Mouse (Mus musculus) right cerebral cortex, postnatal 36 days (tissue): ENCODE data around the gene Prkar2b.

Source experiments
- DNase-seq, 2 experiments: peaks; one replicate each; pipeline ENCODE4 v3.0.0; 2022; ENCODE audit warnings: low spot score in 2 of 2, mixed read lengths in 1 of 2

The Prkar2b gene

GRCm38 (mm10) chr12:32060247-32061089, 628 bp downstream of the Prkar2b start:
- peak; percentile 40 to 42 for DNase-seq

GRCm38 (mm10) chr12:32059707-32060106, 1.4 kb downstream of the Prkar2b start:
- peak in 1 of 2 experiments; percentile 20 for DNase-seq

GRCm38 (mm10) chr12:32059135-32059534, 2.0 kb downstream of the Prkar2b start:
- DNase-seq = no peak

- no peak for DNase-seq
Measured at GRCm38 (mm10) chr12:32057461-32058199, 3.5 kb downstream of the Prkar2b start.

GRCm38 (mm10) chr12:32055797-32056196, 5.3 kb downstream of the Prkar2b start:
- no peak for DNase-seq

GRCm38 (mm10) chr12:32054476-32055166, 6.5 kb downstream of the Prkar2b start:
- no peak for DNase-seq

- no peak for DNase-seq
Measured at GRCm38 (mm10) chr12:32053637-32054366, 7.3 kb downstream of the Prkar2b start.

- no peak for DNase-seq
Measured at GRCm38 (mm10) chr12:32052882-32053281, 8.2 kb downstream of the Prkar2b start.

GRCm38 (mm10) chr12:32050165-32050564, 10.9 kb downstream of the Prkar2b start:
- no peak for DNase-seq

GRCm38 (mm10) chr12:32045566-32046330, 15.3 kb downstream of the Prkar2b start:
- no peak for DNase-seq

GRCm38 (mm10) chr12:32044487-32045134, 16.5 kb downstream of the Prkar2b start:
- DNase-seq = no peak

GRCm38 (mm10) chr12:32033536-32033935, 27.6 kb downstream of the Prkar2b start:
- DNase-seq = no peak

GRCm38 (mm10) chr12:32032917-32033316, 28.2 kb downstream of the Prkar2b start:
- DNase-seq = no peak

- DNase-seq = no peak
Measured at GRCm38 (mm10) chr12:32018376-32018750, 42.7 kb downstream of the Prkar2b start.

- DNase-seq = peak in 1 of 2 experiments; percentile 20
Measured at GRCm38 (mm10) chr12:32017636-32018375, 43.3 kb downstream of the Prkar2b start.

GRCm38 (mm10) chr12:32016472-32016871, 44.6 kb downstream of the Prkar2b start:
- no peak for DNase-seq

GRCm38 (mm10) chr12:32015268-32015769, 45.8 kb downstream of the Prkar2b start:
- peak; percentile 16 for DNase-seq

- no peak for DNase-seq
Measured at GRCm38 (mm10) chr12:32014811-32015210, 46.3 kb downstream of the Prkar2b start.

GRCm38 (mm10) chr12:32012169-32012568, 48.9 kb downstream of the Prkar2b start:
- DNase-seq = no peak
